Mouse (Mus musculus) erythroblast, embryonic 14.5 days (primary cell): ENCODE results near the gene Zfp286.

Experiments used
- GATA1 ChIP-seq: IDR thresholded peaks from 2 replicates; pipeline ENCODE4 v1.6.1; 2012; ENCODE audit warnings: low read length, inconsistent platforms, mixed read lengths
- TAL1 ChIP-seq: IDR thresholded peaks from 3 replicates; pipeline ENCODE4 v1.6.1; 2012; ENCODE audit warnings: low read length, inconsistent platforms, mixed read lengths

GRCm38 (mm10) chr11:62760755-62761457 lies 28.4 kb downstream of the Zfp286 start:
- TF ChIP-seq GATA1 = no peak
- TF ChIP-seq TAL1 = no peak
